Mouse (Mus musculus) heart, adult 2 months (tissue): ENCODE measurements around the gene Mycl.

Experiments used
- CTCF ChIP-seq: fragments of 200-600 bp; IDR thresholded peaks from 2 replicates; pipeline ENCODE4 v1.8.1; 2022; ENCODE audit warnings: antibody characterized with exemption, mild to moderate bottlenecking, moderate library complexity
- EP300 ChIP-seq: fragments of 200-500 bp; IDR thresholded peaks from 2 replicates; pipeline ENCODE4 v1.6.1; 2011; ENCODE audit warnings: low read depth, low read length, control low read depth; ENCODE audit not compliant: insufficient read depth

GRCm38 (mm10) chr4:122956301-122956700, 39.2 kb upstream of the Mycl start:
- TF ChIP-seq CTCF (no peak), EP300 (no peak)
